Mouse (Mus musculus): Measurements from ENCODE around the gene Spaca4. TPM values are rescaled to one million over a fixed set of nuclear protein-coding genes. Genes with fewer than 3 reads are reported as not detected.

The Spaca4 gene
- polyA plus RNA-seq, 1 experiment: not detected

GRCm38 (mm10) chr7:45719180-45719579, 6.4 kb downstream of the Spaca4 start:
- H3K27ac ChIP-seq (ENCODE audit: control insufficient read depth, insufficient read depth, low read depth, low read length, poor library complexity): no peak overlapping the region; the same call in 1 of the 2 replicates
- H3K4me1 ChIP-seq (ENCODE audit: control insufficient read depth, insufficient read depth, low read length): peaks cover 4% of the 10 kb centered on the region; the same call in 1 of the 2 replicates
- 74% methylated on average over 10 of the region's 10 CpGs for WGBS
- TF ChIP-seq POLR2A (IDR thresholded peaks at IDR 0.05; ENCODE audit: borderline replicate concordance, control insufficient read depth, low read depth, low read length) (no peak), CTCF (IDR thresholded peaks at IDR 0.05; ENCODE audit: control insufficient read depth, insufficient read depth, low read length) (no peak)
- H3K4me3 ChIP-seq (replicated peaks; ENCODE audit: control insufficient read depth, low read depth, low read length): peak overlapping the region; percentile 84

- peaks cover 4% of the 10 kb centered on the region; the same call in 1 of the 2 replicates for H3K4me1 ChIP-seq (ENCODE audit: control insufficient read depth, insufficient read depth, low read length)
- peak overlapping the region; percentile 84 for H3K4me3 ChIP-seq (replicated peaks; ENCODE audit: control insufficient read depth, low read depth, low read length)
- TF ChIP-seq CTCF (IDR thresholded peaks at IDR 0.05; ENCODE audit: control insufficient read depth, insufficient read depth, low read length): no peak
- no peak for TF ChIP-seq POLR2A (IDR thresholded peaks at IDR 0.05; ENCODE audit: borderline replicate concordance, control insufficient read depth, low read depth, low read length)
These were observed 7.3 kb downstream of the Spaca4 start for GRCm38 (mm10) chr7:45718331-45718730.

GRCm38 (mm10) chr7:45717918-45718297, 7.7 kb downstream of the Spaca4 start, which contains the start of gene Sphk2:
TSS of gene Sphk2 (minus strand) at chr7:45718002.
- WGBS: under 1% methylated on average over 41 of the region's 41 CpGs
- Histone ChIP-seq H3K27ac (ENCODE audit: control insufficient read depth, insufficient read depth, low read depth, low read length, poor library complexity) (peak within 1 kb of the TSS; percentile 94), H3K4me1 (ENCODE audit: control insufficient read depth, insufficient read depth, low read length) (peaks cover 4% of the 10 kb centered on the region; the same call in 1 of the 2 replicates), H3K4me3 (replicated peaks; ENCODE audit: control insufficient read depth, low read depth, low read length) (peak within 1 kb of the TSS; percentile 84)
- TF ChIP-seq POLR2A (IDR thresholded peaks at IDR 0.05; ENCODE audit: borderline replicate concordance, control insufficient read depth, low read depth, low read length): peak; percentile 96
- peak; percentile 15; the same call in 1 of the 2 replicates for TF ChIP-seq CTCF (IDR thresholded peaks at IDR 0.05; ENCODE audit: control insufficient read depth, insufficient read depth, low read length)

More at GRCm38 (mm10) chr7:45718331-45718730, 7.3 kb downstream of the Spaca4 start:
- H3K27ac ChIP-seq (ENCODE audit: control insufficient read depth, insufficient read depth, low read depth, low read length, poor library complexity): peak overlapping the region; percentile 62
- under 1% methylated on average over 20 of the region's 20 CpGs for WGBS

GRCm38 (mm10) chr7:45716952-45717917, 8.4 kb downstream of the Spaca4 start:
- 4% methylated on average over 31 of the region's 31 CpGs for WGBS
- no peak for TF ChIP-seq POLR2A (IDR thresholded peaks at IDR 0.05; ENCODE audit: borderline replicate concordance, control insufficient read depth, low read depth, low read length)
- TF ChIP-seq CTCF (IDR thresholded peaks at IDR 0.05; ENCODE audit: control insufficient read depth, insufficient read depth, low read length): no peak
- H3K4me1 ChIP-seq (ENCODE audit: control insufficient read depth, insufficient read depth, low read length): peaks cover 4% of the 10 kb centered on the region; the same call in 1 of the 2 replicates
- peak overlapping the region; percentile 94 for H3K27ac ChIP-seq (ENCODE audit: control insufficient read depth, insufficient read depth, low read depth, low read length, poor library complexity)
- peak overlapping the region; percentile 84 for H3K4me3 ChIP-seq (replicated peaks; ENCODE audit: control insufficient read depth, low read depth, low read length)

- Histone ChIP-seq H3K4me3 (replicated peaks; ENCODE audit: control insufficient read depth, low read depth, low read length) (peak overlapping the region; percentile 52), H3K27ac (ENCODE audit: control insufficient read depth, insufficient read depth, low read depth, low read length, poor library complexity) (peak overlapping the region; percentile 88), H3K4me1 (ENCODE audit: control insufficient read depth, insufficient read depth, low read length) (peaks cover 4% of the 10 kb centered on the region; the same call in 1 of the 2 replicates)
- 67% methylated on average over 3 of the region's 3 CpGs for WGBS
- no peak for TF ChIP-seq POLR2A (IDR thresholded peaks at IDR 0.05; ENCODE audit: borderline replicate concordance, control insufficient read depth, low read depth, low read length)
- no peak for TF ChIP-seq CTCF (IDR thresholded peaks at IDR 0.05; ENCODE audit: control insufficient read depth, insufficient read depth, low read length)
These were observed 9.2 kb downstream of the Spaca4 start for GRCm38 (mm10) chr7:45716460-45716857.

- H3K4me3 ChIP-seq (replicated peaks; ENCODE audit: control insufficient read depth, low read depth, low read length): peak overlapping the region; percentile 72
- TF ChIP-seq CTCF (IDR thresholded peaks at IDR 0.05; ENCODE audit: control insufficient read depth, insufficient read depth, low read length) (no peak), POLR2A (IDR thresholded peaks at IDR 0.05; ENCODE audit: borderline replicate concordance, control insufficient read depth, low read depth, low read length) (peak; percentile 32; the same call in 1 of the 2 replicates)
- peaks cover 4% of the 10 kb centered on the region; the same call in 1 of the 2 replicates for H3K4me1 ChIP-seq (ENCODE audit: control insufficient read depth, insufficient read depth, low read length)
- H3K27ac ChIP-seq (ENCODE audit: control insufficient read depth, insufficient read depth, low read depth, low read length, poor library complexity): peak overlapping the region; percentile 88
- WGBS: 31% methylated on average over 19 of the region's 19 CpGs
These were observed 9.7 kb downstream of the Spaca4 start for GRCm38 (mm10) chr7:45715741-45716459.

- WGBS: 6% methylated on average over 34 of the region's 34 CpGs
- H3K4me1 ChIP-seq (ENCODE audit: control insufficient read depth, insufficient read depth, low read length): peaks cover 4% of the 10 kb centered on the region; the same call in 1 of the 2 replicates
- peak within 1 kb of the TSS; percentile 83 for H3K4me3 ChIP-seq (replicated peaks; ENCODE audit: control insufficient read depth, low read depth, low read length)
- peak within 1 kb of the TSS; percentile 88 for H3K27ac ChIP-seq (ENCODE audit: control insufficient read depth, insufficient read depth, low read depth, low read length, poor library complexity)
- TF ChIP-seq POLR2A (IDR thresholded peaks at IDR 0.05; ENCODE audit: borderline replicate concordance, control insufficient read depth, low read depth, low read length): peak; percentile 71; the same call in 1 of the 2 replicates
- no peak; the same call in 1 of the 2 replicates for TF ChIP-seq CTCF (IDR thresholded peaks at IDR 0.05; ENCODE audit: control insufficient read depth, insufficient read depth, low read length)
These were observed 10.4 kb downstream of the Spaca4 start, which contains the start of gene Rpl18 for GRCm38 (mm10) chr7:45715090-45715708. TSS of gene Rpl18 (plus strand) at chr7:45715457.

All from bone marrow, adult 2 months (tissue).